Mouse (Mus musculus): ENCODE data around the gene Ccser2.

GRCm38 (mm10) chr14:36885117-36885516, 83.5 kb downstream of the Ccser2 start:
- TF ChIP-seq GATA1 (IDR thresholded peaks at IDR 0.05; ENCODE audit: low read length): no peak
- no peak for TF ChIP-seq TAL1 (IDR thresholded peaks at IDR 0.05; ENCODE audit: low read length)
